Mouse (Mus musculus) forelimb bud, embryonic 11.5 days (tissue): ENCODE data around the gene Olfr231.

ENCODE experiments used
- DNase-seq: peaks from one replicate; pipeline ENCODE4 v3.0.0-alpha.2; 2012; ENCODE audit warnings: low read depth, low spot score

Olfr231 gene

DNA sequence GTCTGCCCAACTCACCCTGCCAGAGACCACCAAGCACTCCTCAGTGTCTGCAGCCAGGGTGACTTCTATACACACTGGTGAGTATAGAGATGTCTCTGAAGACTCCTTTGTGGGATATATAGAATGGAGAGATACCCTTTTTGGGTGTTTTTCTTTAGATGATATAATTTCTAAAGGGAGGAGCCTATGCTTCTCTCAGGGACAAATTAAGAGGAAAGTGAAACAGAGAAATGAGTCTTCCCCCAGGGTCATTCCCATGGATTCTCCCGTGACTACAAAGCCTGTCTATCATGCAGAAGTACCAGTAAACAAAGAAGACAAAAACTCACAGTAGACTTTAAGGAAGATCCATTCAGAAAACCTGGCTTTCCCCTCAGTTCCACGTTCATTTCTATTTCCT, at the start of gene Olfr231:
TSS of gene Olfr231 (minus strand) at position 101 of the 400 bp plus-strand sequence.
- no peak for DNase-seq

DNA sequence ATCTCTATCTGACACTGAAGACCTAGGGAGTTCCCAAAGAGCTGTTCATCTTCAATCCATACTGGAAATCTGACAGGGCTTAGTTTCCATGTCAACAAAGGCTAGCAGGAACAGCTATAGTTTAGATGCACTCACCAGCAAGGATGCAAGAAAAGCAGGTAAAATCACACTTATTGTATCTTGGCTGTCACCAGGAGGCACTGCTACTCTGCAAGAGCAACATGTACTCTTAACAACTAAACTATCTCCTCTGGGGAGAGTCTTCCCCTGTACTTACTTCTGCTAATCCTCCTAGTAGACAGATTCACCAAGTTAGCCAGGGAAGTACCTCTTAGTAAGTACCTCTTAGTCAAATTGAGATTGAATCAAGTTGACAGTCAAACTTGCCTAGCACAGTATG, 48.1 kb upstream of the Olfr231 start:
- no peak for DNase-seq

DNA sequence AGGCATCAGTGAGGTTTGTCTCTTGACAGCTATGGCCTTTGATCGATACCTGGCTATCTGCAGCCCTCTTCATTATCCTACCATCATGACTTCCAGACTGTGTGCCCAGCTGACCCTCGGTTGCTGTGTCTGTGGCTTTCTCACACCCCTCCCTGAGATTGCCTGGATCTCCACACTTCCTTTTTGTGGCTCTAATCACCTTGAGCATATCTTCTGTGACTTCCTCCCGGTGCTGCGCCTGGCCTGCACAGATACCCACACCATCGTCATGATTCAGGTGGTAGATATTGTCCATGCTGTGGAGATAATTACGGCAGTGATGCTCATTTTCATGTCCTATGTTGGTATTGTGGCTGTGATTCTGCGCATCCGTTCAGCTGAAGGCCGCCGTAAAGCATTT, 38.1 kb upstream of the Olfr231 start:
- DNase-seq, result no peak

DNA sequence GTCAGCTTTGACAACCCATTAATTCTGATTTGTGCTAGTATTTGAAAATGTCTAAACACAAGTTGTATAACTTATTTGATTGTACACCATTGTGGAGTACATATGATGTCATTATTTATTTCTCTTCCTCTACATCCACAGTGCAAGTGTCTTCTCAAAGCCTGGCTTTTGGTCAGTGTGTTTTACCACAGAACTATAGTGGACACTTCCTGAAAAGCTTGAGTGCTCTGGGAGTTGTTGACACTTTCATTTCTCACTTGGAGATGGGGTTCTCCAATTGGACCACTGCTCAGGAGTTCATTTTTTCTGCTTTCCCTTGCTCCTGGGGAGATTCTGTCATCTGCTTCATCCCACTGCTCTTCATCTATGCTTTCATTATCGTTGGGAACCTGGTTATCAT, 37.5 kb upstream of the Olfr231 start:
- DNase-seq, result no peak

DNA sequence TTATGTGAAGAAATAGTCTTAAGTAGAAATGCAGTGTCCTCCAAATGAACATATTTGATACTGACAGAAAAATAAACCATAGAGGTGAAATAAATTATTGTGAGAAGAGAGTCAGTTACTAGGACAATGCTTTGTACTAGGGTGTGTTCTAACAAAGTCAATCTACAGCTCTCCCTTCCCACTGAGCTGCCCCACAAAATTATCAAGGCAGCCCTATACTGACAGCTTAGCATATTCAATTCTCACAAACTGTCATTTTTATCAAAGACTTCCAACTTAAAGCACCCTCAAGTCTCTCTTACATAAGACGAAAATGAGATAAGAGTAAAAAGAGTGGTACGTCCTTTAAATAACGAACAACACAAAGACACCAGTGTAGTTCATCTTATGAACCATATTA, 36.7 kb upstream of the Olfr231 start:
- DNase-seq, result no peak

DNA sequence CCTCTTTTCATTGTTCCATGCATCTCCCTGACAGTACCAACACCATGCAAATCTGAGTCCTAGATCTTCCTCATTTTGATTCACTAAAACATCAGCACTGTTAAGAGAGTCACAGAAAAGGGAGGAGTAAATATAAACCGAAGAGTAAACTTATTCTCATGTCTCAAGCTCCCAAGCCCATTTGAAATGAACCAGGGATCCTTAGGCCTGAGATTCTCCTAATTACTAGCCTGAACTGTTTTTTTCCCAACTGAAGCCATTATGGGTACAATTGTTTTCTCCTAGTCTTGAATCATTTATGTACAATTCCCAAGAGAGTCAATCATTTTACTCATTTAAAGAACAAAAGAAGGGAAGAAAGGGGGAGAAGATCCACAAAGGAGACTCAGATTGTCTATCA, 34.4 kb upstream of the Olfr231 start, which contains the start of gene Olfr420:
TSS of gene Olfr420 (plus strand) at position 301 of the 400 bp plus-strand sequence.
- DNase-seq, result no peak

DNA sequence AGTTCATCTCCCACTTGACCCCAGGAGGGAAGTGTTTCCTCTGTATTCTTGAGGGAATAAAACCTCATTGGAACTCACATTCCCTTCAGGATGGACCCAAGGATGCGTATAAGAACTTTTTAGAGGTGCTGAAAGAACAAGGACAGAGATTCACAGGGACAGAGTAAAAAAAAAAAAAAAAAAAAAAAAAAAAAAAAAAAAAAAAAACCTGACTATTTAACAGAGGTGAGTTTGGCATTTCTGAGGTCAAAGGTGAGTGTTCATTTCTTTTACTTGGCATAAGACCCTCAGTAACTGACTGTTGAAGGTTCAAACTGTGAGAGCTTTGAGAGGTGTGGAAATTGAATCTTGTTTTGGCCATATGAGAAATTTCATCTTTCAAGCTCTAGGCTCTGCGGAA, 28.3 kb upstream of the Olfr231 start:
- DNase-seq, result no peak

DNA sequence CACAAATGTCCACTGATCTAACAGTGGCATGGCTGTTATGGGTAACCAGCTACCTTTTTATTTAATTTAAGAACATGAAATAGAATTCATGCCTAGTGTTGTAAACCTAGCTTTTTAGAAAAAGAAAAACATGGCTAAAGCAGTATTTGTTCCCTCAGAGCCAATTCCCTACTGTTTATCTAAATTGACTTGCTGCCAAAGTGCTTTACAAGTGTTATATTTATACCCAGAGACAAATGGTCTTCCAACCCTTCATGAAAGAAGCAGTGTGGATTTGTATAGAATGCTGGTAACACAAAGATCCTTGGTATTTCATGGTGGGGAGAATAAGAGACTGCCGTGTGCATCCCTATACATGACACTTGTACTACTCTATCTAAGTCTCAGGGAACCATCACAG, 25.7 kb upstream of the Olfr231 start:
- DNase-seq, result no peak

DNA sequence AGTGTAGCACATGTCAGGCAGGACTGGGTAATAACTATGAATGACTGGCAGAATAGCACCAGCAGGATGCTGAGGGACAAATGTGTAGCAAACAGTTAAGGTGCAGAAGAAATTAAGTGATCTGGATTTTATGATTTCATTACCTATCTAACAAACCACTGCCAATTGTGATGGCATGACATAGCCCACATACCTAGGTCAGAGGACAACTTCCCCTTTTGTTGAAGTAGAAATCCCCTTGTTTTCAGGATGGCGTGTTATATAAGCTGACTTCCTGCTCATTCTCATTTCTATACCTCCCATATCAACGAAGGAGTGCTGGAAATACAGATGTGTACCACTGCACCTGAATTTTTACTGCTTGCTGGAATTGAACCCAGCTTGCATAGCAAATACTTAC, 20.4 kb upstream of the Olfr231 start:
- DNase-seq, result no peak

DNA sequence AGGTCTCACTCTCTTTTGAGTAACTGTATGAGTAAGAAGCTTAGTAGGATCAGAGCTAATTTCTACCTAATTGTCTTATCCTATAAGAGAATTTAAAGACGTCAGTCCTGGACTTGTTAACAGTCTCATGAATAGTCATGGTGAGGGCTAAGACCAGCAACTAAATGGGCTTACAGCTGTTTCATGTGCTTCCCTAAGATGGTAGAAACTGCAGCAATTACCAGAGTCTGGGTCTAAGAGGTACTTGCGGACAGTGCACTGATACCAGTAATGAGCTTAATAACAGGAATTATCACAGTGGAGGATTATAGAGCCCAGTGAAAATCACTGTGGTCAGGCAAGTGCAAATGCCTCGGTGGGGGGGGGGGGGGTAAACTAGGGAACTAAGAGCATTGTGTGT, 11.0 kb upstream of the Olfr231 start:
- DNase-seq, result no peak

DNA sequence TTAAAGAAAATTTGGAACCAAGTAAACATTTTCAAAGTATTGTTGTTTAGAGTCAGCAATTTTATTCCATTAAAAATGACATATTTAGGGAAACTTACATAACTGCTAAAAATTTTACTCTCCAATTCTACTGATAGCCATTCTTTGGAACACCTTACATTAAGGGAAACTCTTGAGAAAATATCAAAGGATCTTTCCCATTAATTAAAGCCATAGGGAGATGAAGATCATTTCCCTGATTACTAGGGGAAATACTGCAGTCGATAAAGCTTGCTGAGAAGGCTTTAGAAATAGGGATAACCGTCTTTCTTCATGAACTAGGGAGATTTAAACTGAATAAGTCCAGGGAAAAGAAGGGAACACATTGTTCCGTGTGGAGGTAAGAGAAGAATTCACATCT, 10.3 kb upstream of the Olfr231 start, which contains the start of gene Olfr424:
TSS of gene Olfr424 (plus strand) at position 301 of the 400 bp plus-strand sequence.
- DNase-seq, result no peak

DNA sequence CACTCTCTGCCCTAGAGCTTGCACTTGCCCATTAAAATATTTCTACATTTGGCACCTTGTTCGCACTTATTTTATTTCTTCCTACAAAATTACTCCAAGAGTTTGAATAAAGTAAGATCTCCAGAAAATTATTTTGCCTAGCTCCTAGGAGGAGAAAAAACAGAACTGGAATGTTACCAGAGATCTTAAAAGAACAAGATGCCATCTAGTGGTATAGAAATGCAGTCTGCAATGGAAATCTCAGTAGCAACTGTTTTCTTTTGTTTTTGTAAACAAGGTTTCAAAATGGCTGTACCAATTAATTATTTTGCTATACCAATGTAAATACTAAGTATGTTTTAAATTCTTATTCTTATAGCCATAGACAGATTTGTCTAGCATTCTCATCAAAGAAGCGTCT, 17.2 kb downstream of the Olfr231 start:
- DNase-seq, result no peak

DNA sequence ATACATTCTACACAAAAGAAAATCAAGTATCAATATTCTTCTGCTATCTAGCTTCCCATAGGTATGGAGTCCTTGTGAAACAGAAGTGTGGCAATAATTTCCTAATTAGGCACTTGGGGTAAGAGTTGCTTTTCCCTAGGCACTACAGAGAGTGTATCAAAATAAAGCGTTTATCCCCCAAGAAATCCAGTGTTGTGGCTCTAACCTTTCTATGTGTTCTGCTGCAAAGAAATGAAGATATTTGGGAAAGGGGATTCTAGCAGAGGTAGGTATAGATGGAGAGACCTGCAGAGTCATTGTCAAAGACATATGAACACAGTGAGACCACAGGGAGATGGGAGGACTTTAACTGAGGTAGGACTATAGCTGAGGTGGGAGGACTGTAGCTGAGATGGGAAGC, 24.4 kb downstream of the Olfr231 start, which contains the start of gene Olfr427:
TSS of gene Olfr427 (plus strand) at position 301 of the 400 bp plus-strand sequence.
- no peak for DNase-seq

DNA sequence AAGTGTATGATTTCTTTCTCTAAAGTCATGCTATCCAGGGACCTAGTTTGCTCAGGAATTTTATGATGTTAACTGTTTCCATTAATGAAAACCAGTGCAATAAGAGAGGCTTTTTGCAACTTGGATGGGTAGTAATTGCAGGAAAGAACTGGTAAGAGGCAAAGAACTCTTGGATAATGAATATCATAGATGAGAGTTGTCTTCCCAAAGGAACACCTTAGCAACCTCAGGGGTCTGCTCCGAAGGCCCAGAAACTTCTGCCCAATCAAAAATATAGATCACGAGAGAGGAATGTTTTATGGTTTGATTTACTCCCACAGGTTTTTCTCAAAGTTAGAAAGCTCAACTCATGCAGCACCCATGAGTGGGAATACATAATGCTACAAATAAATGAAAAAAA, 36.9 kb downstream of the Olfr231 start, which contains the start of gene Olfr429:
TSS of gene Olfr429 (plus strand) at position 301 of the 400 bp plus-strand sequence.
- DNase-seq, result no peak

DNA sequence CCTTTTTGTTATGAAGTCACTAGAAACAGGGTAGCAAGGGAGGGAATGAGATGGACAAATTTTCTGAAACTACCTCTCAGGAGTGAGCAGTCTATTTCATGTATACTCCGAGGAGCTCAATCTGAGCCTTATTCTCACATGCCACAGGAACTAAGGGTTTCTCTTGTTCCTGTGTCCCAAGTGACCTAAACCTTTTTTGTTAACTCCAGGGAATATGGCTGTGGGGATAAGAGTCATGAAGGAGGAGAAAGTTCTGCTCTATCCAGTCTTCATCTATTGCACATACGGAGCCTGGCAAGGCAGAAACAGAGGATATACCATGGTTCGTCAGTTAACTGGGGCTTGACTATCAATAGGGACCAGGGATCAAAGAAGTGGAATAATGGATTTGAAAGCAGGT, 54.7 kb downstream of the Olfr231 start, which contains the start of gene Olfr430:
TSS of gene Olfr430 (plus strand) at position 301 of the 400 bp plus-strand sequence.
- no peak for DNase-seq
